Mouse (Mus musculus): ENCODE data around the gene Trabd.
A peak's percentile ranks its signal among the peaks of the same experiment; 100 is the strongest.

The Trabd gene

GRCm38 (mm10) chr15:89078208-89078836 is 3.4 kb downstream of the Trabd start:
- peak; percentile 78 to 90 for DNase-seq

- DNase-seq, result no peak
These were observed 9.0 kb downstream of the Trabd start for GRCm38 (mm10) chr15:89083906-89084305.

- DNase-seq, result no peak
These were observed 9.9 kb downstream of the Trabd start for GRCm38 (mm10) chr15:89084826-89085225.

GRCm38 (mm10) chr15:89088607-89089247 is 13.8 kb downstream of the Trabd start, which contains the start of gene Selenoo:
TSS of gene Selenoo (plus strand) at chr15:89089084.
- peak; percentile 95 to 97 for DNase-seq

- DNase-seq, result peak; percentile 54 to 61
These were observed 14.5 kb downstream of the Trabd start for GRCm38 (mm10) chr15:89089248-89090051.

GRCm38 (mm10) chr15:89090662-89091061 is 15.7 kb downstream of the Trabd start:
- DNase-seq, result no peak

GRCm38 (mm10) chr15:89092181-89092580 is 17.3 kb downstream of the Trabd start:
- no peak for DNase-seq

GRCm38 (mm10) chr15:89097450-89097849 is 22.5 kb downstream of the Trabd start:
- DNase-seq, result no peak

- DNase-seq, result no peak
These were observed 23.7 kb downstream of the Trabd start for GRCm38 (mm10) chr15:89098616-89099015.

GRCm38 (mm10) chr15:89100823-89101222 is 25.9 kb downstream of the Trabd start:
- no peak for DNase-seq

GRCm38 (mm10) chr15:89102646-89103045 is 27.7 kb downstream of the Trabd start:
- DNase-seq, result no peak

GRCm38 (mm10) chr15:89103921-89104320 is 29.0 kb downstream of the Trabd start:
- no peak for DNase-seq

GRCm38 (mm10) chr15:89104425-89104824 is 29.5 kb downstream of the Trabd start:
- no peak for DNase-seq

GRCm38 (mm10) chr15:89106073-89106472 is 31.1 kb downstream of the Trabd start:
- no peak for DNase-seq

GRCm38 (mm10) chr15:89106976-89107375 is 32.1 kb downstream of the Trabd start:
- DNase-seq, result no peak

- DNase-seq, result no peak
These were observed 35.2 kb downstream of the Trabd start for GRCm38 (mm10) chr15:89110147-89110546.

- no peak for DNase-seq
These were observed 43.1 kb downstream of the Trabd start for GRCm38 (mm10) chr15:89118007-89118406.

GRCm38 (mm10) chr15:89122649-89123366 is 47.9 kb downstream of the Trabd start, which contains the start of gene Tubgcp6:
TSS of gene Tubgcp6 (minus strand) at chr15:89123112.
- peak; percentile 96 to 97 for DNase-seq

GRCm38 (mm10) chr15:89123595-89123994 is 48.7 kb downstream of the Trabd start:
- peak in 1 of 2 experiments; percentile 25 for DNase-seq

- no peak for DNase-seq
These were observed 49.4 kb downstream of the Trabd start for GRCm38 (mm10) chr15:89124312-89124711.

- DNase-seq, result no peak
These were observed 50.4 kb downstream of the Trabd start for GRCm38 (mm10) chr15:89125351-89125750.

- DNase-seq, result peak; percentile 48 to 67
These were observed 51.7 kb downstream of the Trabd start for GRCm38 (mm10) chr15:89126622-89127021.
